In the genomic region with DNA sequence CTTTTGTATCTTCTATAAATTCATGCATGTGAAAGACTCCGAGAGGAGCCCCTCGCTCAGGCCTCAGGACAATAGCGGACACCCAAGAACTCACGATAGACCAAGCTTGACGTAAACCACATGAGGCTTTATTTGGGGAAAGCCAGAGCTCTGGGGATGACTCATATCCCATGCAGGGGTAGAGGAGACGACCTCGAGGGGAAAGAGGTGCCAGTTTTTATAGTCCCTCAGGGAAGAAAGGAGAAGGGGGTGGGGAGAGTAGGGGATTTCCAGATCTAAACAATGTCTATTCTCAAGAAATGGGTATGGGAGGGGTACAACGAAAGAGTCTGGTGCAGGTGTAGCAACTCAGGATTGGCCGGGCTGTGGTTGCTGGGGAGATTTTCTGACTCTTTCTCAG, we compare ENCODE assay signal across 1 mouse cellular context. TPM values are rescaled to one million over a fixed set of nuclear protein-coding genes. Genes with fewer than 3 reads are reported as not detected.
"Had no signal": no experiment of that assay in that cellular context is flagged by ENCODE, and none has a peak within 500 bp of the region (broad histone marks: within the 10 kb centered on the region; RNA-seq: fewer than 3 reads in every experiment).

No protein-coding gene starts in this region.

RNA-seq across cellular contexts. Expression of a gene that starts 48.5 kb away (rescaled TPM):
- total RNA-seq: megakaryocyte-erythroid progenitor cell, adult 5-6 weeks had no signal
